Mouse (Mus musculus) kidney, adult 18-20 months (tissue): ENCODE data around the gene Tspan5.

Experiments used
- DNase-seq: peaks from one replicate; pipeline ENCODE4 v3.0.0; 2021

Gene Tspan5

DNA sequence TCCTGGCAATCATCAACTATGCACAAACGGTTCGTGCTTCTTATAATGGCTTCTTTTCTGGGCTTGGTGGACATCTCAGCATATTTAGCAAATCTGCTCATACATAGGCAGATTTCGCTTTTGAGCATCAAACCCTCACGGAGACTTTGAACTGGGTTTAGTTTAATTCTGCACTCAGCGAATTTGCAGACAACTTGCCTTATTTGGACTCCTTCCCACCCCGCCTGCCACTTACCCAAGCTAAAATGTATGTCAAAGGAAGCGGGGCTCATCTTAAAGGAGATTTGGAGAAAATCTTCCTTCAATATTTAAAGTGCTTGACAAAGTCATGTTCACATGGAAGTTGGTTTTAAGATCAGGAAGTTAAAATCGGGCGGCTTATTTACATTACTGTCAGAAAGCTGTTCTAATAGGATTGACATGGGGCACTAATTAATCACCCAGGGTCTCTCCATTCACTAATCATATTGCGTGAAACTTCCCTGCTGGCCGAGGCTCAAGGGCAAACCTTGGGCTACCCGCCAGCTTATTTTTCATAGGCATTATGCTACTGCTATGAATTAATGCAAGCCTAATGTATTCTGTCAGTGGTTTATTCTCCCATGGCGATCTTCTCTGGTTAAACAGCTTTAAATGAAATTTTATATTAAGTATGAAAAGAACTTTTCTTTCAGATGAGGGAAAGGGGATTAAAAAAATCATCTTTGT is 111.1 kb downstream of the Tspan5 start:
- DNase-seq, result no peak

DNA sequence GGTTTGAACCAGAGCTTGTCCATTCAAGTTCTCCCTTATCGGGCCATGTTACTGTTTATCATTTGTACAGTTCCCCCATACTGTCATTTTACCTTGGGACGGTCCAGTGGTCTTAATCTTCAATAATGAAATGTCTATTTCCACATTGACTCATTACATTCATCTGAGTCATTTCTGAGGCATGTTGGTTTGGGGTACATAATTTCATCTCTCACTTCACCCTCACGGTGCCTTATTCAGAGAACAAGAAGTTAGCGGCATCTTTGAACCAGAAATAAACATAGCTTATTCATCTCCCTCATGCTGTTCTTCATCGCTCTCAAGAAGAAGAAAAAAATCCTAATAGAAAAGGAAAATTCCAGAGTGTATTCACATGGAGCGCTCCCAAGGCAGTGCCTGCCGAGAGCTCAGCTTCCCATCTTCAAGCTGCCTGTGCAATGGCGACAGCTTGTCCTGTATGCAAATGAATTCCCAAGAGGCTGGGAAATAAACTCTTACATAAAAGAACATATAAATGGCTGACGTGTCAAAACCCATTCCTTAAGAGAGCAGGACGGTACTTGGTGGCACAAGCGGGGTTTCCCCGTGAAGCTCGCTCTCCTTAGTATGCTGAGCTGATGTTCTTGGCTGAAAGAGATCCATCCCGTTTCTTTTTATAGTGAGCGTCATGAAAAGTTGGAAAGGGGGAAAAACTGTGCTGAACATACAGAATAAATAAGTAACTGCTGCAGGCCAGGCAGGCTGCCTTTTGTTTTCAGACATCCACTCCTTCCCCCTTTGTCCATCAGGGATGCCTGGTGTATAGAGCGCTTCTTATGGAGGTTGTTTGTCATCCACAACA is 112.2 kb downstream of the Tspan5 start:
- no peak for DNase-seq

DNA sequence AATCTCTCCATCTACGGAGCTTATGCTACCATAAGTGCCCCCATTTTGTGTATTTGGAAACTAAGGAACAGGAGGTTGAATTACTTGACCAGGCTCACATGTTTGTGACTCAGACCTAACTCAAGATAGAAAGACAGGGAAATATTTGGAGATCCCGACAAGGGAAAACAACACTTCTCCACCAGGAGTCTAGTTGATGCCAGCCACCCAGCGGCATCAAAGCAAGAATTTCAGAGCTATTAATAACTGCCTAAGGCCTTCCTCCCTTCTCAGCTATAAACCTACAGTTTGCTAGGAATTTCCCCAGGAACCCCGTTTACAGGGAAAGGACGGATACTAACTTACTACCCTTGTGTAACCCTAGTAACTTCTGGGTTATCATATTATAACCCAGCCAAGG is 113.4 kb downstream of the Tspan5 start:
- no peak for DNase-seq

DNA sequence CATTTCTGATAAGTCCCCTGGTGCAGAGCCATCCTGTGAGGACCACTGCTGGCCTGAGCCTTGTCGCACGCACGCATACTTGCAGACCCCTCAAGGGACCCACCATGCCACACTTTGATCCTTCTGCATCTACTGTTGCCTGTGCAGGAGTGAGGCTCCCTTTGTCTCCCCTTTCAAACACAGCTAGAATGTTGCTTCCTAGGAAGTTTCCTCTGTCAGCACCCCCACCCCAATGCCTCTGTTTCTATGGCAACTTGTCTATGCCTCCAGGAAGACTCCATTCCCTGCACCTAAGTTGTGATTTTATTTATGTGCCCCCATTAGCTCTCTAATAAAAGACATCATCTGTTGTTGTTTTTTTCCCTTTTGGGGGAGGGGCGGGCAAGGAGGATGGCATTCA is 115.0 kb downstream of the Tspan5 start:
- no peak for DNase-seq

DNA sequence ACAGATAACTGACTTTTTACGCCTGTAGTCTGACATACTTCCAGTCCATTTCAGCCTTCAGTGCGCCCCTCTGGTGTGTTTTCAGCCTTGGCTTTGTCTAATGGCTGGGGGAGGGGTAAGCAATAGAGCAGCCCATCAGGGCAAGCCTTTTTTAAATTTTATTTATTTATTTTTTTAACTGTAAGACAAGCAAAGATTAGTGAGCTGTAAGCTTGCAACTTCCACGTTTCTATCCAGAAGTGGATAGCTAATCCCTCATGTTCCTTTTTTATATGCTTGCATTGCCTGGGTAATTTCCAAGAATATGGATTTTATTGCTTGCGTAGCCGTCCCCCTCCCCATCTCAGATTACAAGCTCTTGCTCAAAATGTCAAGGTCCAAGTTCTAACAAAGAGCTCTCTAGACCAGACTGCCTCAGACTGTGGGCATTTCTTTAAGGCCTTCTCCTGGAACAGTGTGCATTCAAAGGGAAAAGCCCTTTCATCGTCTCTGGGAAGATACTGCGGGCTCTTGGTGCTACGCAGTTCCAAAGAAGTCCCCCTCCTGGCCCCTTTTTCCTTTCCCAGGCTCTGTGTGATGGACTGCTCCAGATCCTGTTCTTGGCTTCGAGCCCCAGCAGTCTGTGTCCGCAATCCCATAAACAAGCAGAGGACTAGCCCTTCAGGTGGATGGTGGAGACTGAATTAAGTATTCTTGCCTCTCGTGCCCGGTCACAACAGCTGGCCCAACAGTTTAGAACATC is 116.0 kb downstream of the Tspan5 start:
- no peak for DNase-seq

DNA sequence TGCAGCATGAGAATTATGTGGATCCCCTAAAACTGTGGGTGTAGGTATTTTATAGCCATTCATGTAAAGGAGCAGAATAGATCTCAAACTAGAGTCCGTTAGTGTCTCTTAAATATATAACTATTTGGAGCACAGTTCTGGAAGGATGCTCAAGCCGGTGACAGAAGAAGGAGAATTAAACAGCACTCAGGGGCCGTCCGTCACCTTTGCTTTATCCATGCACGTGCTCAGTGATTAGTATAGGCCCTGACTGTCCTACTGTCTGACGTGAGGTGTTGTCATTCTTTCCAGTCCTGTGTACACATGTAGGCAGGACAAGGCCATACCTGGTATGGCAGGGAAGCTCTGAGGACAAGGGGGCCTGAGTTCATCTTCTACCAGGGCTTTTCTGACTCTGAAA is 116.7 kb downstream of the Tspan5 start:
- no peak for DNase-seq

DNA sequence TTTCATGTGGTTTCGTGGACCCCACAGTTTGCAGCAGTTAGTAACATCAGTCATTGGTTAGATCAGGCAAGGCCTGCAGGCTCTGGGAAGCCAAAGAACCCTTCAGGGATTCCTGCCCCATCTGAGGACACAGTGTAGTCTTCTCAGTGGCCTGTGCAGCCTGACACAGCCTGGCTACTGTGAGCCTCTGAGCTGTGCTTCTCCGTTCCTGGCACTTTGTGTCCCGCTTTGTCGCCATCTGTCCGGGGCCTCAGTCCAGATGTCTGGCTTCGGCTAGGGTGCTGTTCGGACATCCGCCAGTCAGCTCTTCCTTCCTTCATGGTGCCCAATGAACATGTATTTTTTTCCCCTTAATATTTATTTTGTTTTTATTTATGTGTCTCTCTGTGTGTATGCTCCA is 117.2 kb downstream of the Tspan5 start:
- no peak for DNase-seq

DNA sequence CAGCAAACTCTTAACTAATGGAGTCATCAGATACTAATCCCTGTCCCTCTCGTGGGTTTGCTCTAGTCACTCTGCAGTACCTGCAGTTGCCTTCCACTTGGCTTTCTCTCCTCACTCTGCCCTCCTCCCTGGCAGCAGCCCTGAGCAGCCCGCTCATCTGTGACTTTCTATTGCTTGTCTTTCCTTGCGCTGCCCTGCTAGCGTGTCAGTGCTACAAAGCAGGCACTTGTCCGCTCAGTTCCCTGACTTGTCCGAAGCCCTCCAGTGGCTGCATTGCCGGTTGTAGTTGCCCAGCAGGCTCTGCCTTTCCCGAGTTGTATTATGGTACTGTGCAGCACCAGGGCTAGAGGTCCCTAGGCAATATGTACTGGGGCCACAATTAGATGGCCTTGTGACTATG is 117.7 kb downstream of the Tspan5 start:
- DNase-seq, result peak; percentile 11

DNA sequence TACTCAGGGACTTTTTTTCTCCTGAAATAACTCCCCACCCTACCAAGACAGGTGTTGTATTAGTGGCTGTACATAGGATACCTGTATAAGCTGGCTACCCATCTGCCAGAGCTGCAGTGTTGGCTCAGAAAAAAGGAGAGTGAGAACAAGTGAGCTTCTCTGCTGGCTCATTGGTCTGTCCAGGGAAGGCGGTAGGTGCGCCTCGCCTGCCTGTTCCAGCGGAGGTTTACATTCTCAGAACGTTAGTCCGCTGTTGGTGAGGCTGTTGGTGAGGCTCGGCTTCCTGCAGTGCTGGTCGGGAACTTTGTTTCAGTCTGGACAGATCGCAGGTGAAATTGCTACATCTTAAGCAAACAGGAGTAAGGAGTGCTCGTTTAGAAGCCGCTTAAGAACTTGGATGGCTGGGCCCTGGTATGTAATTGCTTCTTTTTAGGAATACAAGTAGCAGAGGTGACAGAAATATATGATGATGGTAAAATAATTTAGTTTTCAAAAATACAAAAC is 118.3 kb downstream of the Tspan5 start:
- no peak for DNase-seq

DNA sequence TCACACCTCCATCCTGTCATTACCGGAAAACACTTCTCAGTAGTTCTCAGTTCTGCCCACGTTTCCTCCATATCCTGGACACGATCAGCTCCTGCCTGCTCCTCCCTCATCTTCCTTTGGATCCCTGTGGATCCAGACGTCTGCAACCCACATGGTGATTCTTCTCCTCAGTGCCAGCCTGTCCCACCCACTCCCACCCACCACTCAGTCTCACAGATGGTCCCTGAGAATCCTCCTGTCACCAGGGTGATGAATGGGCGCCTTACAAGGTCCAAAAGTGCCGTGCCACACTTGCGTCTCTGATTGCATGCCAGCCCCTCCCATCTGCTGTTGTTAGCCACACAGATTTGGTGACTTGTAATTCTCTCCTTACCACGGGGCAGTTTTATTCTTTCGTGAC is 119.0 kb downstream of the Tspan5 start:
- no peak for DNase-seq

DNA sequence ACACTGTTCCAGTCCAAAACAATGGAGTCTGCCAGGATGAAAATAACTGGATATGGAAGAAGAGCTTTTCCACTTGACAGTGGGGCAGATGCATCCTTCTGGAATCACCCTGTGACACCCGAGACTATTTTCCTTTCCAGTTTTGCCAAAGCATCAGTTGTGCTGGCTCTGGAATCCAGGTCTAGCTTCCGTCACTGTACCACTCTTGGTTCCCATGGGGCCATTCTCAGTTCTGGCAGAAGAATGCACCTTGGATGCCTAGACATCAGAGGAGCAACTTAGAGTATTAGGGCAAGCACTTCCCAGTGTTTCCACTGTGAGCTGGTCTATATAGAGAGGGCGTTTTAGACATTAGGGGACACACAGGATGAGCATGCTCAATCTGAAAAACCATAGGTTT is 119.6 kb downstream of the Tspan5 start:
- DNase-seq, result no peak

DNA sequence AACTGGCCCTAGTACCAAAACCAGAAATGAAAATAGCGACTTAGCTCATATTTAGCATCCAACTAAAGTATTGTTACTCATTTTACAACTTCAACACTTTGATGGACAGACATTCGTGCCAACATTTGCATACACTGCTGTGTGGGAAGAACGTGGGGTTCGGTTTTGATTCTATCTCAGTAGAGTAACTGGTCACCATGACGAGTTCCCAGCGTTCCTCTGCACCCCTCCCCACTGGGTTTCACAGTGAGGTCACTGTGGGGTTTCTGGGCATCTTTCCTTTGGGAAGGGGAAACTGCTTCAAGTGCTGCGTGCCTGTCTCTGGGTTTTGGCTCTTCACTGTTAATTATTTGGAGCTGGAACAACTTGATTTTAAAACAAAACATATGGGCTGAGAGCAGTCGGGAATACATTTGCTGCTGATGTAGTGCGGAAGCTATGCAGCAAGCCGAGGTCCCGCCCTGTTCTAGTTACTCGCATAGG is 122.2 kb downstream of the Tspan5 start:
- DNase-seq, result no peak

DNA sequence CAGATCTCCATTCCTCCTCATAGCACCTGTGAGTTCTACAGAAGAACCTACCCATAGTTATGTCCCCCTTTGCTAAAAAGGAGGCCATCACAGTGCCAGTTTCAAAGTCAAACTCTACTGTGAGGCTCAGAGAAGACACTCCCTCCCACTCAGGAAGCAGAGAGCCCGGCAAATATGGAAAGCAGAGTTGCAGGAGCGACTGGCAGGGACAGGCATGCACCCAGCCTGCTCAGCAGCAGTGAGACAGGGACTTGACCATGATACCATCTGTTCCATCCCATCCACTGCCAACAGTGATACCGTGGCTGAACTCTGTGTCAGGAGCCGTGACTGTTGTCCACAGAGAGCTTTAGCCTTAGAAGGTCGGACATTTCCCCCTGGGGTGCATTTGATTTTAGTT is 123.3 kb downstream of the Tspan5 start:
- DNase-seq, result no peak

DNA sequence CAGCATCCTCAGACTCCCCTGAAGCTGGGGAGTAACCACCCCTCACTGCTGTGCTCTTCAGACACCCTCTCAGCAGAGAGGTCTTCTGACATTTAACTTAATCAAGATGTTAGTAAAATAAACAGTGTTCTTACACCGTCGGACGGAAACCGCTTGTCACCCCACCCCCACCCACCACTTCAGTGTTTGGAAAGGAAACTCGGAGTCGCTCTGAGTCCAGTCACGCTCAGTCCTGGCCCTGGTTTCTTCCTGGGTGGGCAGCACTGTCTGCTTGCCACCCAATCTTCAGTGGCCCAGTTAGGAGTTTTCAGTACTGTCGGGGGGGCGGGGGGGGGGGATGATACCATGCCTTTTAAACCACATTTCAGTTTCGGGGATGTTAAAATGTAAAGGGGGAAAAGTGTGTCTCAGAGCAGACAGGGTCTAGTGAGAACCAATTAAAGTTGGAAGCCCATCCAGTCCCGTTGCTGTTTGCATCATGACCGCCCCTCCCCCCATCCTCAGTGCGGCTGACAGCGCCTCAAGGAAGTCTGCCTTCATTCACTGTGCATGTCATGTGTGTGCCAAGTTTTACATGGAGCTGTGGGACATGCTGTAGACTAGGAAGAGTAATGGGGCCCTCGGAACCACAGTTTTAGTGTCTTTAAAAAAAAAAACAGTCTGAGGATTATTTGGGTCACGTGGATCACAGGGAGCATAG is 125.3 kb downstream of the Tspan5 start:
- no peak for DNase-seq

DNA sequence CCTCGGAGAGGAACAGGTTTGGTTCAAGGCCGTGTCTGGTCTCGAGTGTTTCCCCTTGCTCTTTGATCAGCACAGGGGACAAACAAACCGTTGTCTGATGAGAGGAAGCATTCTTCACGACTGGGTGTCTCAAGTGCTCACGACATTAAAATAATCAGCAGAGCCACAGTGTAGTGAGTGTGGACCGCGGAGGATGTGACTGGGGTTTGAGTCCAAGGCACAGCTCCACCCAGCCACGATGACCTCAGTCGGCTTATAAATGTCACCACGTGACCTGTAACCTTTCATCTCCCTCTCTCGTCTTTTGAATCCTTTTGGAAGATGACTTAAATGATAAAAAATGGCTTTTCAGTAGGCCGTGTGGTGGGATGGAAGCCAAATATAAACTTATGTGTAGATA is 126.4 kb downstream of the Tspan5 start:
- DNase-seq, result no peak

DNA sequence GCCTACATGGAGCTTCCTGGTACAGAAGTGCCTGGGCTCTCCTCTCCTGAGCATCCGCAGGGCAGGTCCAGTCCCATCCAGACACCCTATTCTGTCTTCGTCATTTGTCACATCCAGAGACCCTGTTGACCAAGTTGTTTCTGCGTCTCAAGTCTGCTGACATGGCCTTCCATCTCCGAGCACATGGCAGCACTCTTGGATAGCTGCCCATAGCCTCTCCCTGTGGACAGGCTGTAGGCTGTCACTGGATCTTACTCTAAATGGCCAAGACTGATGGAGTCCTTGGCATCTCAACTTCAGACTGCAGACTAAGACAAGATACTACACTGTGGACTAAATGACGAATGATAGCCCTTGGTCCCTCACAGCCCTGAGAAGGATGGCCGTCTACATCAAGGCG is 133.3 kb downstream of the Tspan5 start:
- DNase-seq, result no peak

DNA sequence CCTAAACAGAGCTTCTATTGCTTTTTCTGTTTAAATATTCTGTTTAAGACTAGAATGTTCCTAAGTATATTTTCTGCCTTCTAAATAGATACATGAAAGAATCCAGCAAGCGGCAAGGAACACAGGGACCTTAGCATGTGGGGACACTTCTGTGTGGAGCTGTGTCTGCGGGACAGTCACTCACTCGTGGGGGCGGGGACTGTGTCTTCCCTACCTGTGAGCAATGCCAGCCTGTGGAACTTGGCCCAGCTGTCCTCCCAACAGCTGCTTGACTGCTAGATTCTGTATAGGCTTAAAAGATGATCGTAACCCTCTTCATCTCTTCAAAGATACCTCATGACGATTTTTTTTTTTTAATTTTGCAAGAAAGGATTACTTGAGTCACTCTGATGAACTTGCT is 133.9 kb downstream of the Tspan5 start:
- DNase-seq, result no peak

DNA sequence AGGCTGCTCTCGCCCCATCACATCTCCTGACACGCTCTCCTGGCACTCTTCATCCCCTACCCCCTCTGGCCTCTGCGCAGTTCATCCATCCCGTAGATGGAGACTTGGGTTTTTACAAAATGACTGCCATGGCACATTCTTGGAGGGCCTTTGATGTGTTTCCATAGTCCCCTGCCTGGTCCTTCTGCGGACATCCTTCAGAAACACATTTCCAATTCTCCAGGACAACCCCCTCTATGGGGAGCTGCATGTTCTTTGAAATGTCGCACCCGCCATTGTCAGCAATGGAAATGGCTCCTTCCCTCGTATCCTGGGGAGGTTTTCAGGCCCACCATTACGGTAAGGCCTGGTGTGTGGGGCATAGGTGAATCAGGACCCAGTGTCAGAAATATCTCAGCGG is 134.4 kb downstream of the Tspan5 start:
- no peak for DNase-seq

DNA sequence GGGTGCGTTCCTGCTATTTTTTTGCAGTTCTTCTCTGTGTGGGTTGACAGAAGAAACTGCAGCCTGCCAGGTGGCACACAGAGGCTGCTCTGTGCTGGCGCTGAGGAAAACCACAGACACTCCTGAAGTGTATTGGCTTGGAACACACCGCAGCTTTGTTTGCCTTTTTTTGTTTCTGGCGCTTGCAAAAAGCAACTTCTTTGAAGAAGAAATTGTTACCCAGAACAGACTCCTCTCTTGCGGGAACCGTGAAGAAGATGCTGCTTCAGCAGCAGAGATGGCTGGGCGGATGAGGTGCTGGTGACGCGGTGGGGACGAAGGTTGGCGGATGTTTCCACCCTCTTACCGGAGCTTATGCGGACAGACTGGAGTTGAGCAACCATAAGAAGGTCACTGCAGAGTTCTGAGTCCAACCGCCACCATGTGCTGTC is 135.0 kb downstream of the Tspan5 start:
- no peak for DNase-seq

DNA sequence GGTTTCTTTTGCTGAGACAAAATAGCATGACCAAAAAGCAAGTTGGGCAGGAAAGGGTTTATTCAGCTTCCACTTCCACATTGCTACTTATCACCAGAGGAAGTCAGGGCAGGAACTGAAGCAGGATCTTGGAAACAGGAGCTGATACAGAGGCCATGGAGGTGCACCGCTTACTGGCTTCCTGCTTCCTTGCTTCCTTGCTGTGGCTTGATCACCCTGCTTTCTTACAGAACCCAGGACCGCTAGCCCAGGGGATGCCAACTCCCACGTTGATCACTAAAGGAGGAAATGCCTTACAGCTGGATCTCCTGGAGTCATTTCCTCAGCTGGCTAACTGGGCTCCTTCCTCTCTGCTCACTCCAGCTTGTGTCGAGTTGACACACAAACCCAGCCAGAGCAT is 135.7 kb downstream of the Tspan5 start:
- no peak for DNase-seq

DNA sequence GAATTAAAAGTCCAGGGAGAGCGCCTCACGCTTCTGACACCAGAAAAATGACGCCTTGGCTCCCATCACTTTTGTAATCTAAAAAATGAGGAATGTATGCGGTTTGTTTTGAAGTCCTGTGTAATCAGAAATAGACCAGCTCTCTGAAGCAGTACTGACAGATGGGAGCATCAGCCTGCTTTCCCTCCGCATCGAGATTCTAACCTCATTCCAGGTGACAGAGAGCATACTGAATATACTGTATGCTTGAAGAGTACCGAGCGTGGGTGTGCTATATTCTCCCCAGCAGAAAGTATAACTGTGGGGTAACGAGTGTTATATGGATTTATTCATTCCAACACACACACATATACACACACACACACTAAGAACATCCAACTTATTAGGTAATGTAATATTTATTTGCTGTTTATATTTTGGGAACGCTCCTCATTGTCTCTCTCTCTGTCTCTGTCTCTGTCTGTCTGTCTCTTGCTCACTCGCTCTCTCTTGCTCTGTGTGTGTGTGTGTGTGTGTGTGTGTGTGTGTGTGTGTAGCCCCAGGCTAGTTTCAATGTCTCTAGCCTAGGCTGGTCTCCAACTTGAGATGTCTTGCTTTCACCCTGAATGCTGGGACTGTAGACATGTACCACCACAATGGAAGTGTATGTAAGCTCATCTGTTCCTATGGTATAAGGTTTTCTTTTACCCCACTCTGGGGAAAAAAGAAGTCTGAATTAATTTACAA is 139.2 kb downstream of the Tspan5 start:
- DNase-seq, result no peak

DNA sequence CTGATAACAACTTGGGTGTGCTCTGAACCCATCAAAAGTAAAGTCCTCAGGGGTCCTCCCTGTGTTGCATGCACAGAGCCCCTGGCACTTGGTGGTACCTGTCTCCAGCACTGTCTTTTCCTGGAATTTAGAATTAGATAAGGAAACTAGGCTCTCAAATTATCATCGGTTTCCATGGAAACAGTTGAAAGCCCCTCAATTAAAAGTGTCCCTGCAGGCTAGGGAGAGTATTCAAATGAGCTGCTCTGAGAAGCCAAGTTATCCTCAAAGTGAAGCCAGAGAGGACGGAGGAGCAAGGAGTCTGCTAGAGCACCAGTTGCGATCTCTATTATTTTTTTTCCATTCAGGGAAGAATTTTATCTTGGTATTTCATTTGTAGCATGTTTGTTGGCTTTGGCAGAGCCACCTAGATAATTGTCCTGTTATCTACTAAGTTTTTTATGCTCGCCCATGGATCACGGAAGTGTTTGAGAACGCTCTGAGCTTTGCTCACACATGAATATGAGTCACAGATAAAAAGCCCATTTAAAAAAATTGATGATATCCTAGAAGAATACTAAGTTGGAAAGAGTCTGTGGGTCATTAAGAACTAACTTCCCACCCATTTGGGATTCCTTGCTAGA is 139.8 kb downstream of the Tspan5 start:
- no peak for DNase-seq
